Mouse (Mus musculus) adrenal gland, postnatal 25 days (tissue): ENCODE measurements around the gene Gm266. TPM values are rescaled to one million over a fixed set of nuclear protein-coding genes. Genes with fewer than 3 reads are reported as not detected.
A peak's percentile ranks its signal among the peaks of the same experiment; 100 is the strongest.

ENCODE experiments used
- DNase-seq: peaks from one replicate; pipeline ENCODE4 v3.0.0; 2021; ENCODE audit warnings: mixed read lengths
- total RNA-seq: library from RNA; stranded (reverse); gene quantifications from 2 replicates; pipeline ENCODE4 v1.2.3, GENCODE M21; 2021

Gene Gm266
- total RNA-seq, 1 experiment from 2014 or later: not detected

GRCm38 (mm10) chr12:111454543-111455280 is 30.9 kb downstream of the Gm266 start:
- no peak for DNase-seq

GRCm38 (mm10) chr12:111454021-111454420 is 31.6 kb downstream of the Gm266 start:
- no peak for DNase-seq

- DNase-seq: no peak
Measured at GRCm38 (mm10) chr12:111451561-111451960, 34.1 kb downstream of the Gm266 start.

GRCm38 (mm10) chr12:111450359-111450758 is 35.3 kb downstream of the Gm266 start:
- DNase-seq: peak; percentile 47

- peak; percentile 62 for DNase-seq
Measured at GRCm38 (mm10) chr12:111448931-111449705, 36.5 kb downstream of the Gm266 start.

GRCm38 (mm10) chr12:111447898-111448760 is 37.5 kb downstream of the Gm266 start:
- no peak for DNase-seq

GRCm38 (mm10) chr12:111447350-111447749 is 38.3 kb downstream of the Gm266 start:
- DNase-seq: no peak

GRCm38 (mm10) chr12:111446745-111447144 is 38.9 kb downstream of the Gm266 start:
- DNase-seq: no peak

GRCm38 (mm10) chr12:111445890-111446613 is 39.6 kb downstream of the Gm266 start:
- DNase-seq: no peak

GRCm38 (mm10) chr12:111445161-111445889 is 40.3 kb downstream of the Gm266 start:
- DNase-seq: no peak

- DNase-seq: no peak
Measured at GRCm38 (mm10) chr12:111443921-111444831, 41.4 kb downstream of the Gm266 start.

- DNase-seq: no peak
Measured at GRCm38 (mm10) chr12:111443011-111443870, 42.4 kb downstream of the Gm266 start.

GRCm38 (mm10) chr12:111442309-111443010 is 43.2 kb downstream of the Gm266 start, which contains the start of gene Tnfaip2:
Gene Tnfaip2 (plus strand): TSS chr12:111442469.
- DNase-seq: peak; percentile 86

GRCm38 (mm10) chr12:111441523-111441922 is 44.1 kb downstream of the Gm266 start:
- DNase-seq: no peak

GRCm38 (mm10) chr12:111440701-111441373 is 44.8 kb downstream of the Gm266 start:
- no peak for DNase-seq

GRCm38 (mm10) chr12:111438850-111439249 is 46.8 kb downstream of the Gm266 start:
- no peak for DNase-seq

- peak; percentile 50 for DNase-seq
Measured at GRCm38 (mm10) chr12:111437222-111437900, 48.3 kb downstream of the Gm266 start.
